Mouse (Mus musculus) G1E (cell line): ENCODE measurements at regions not wholly inside any gene's neighbourhood (a gene's known extent, or its start where the extent isn't known, plus 50 kb on each side); places are given as distances from the start of the nearest gene placed in this dataset.

Source experiments
- ATAC-seq: 2 replicates; pipeline ENCODE4 v1.8.0; 2016; ENCODE audit warnings: mild to moderate bottlenecking; ENCODE audit not compliant: insufficient number of reproducible peaks, poor library complexity, low FRiP score, severe bottlenecking; ENCODE audit errors: extremely low read depth
- DNase-seq: peaks from one replicate; pipeline ENCODE4 v3.0.0; 2012; ENCODE audit warnings: low spot score
- H3K27me3 ChIP-seq: 2 replicates; pipeline ENCODE4 v1.6.1; 2012; ENCODE audit warnings: mild to moderate bottlenecking, low read length, inconsistent platforms; ENCODE audit not compliant: insufficient read depth
- H3K36me3 ChIP-seq: replicated peaks from 2 replicates; pipeline ENCODE3; 2012; ENCODE audit warnings: mild to moderate bottlenecking, inconsistent platforms
- H3K4me1 ChIP-seq: 2 replicates; pipeline ENCODE4 v1.6.1; 2012; ENCODE audit warnings: low read depth, low read length, inconsistent platforms, mixed read lengths; ENCODE audit not compliant: insufficient read depth
- H3K4me3 ChIP-seq: 2 replicates; pipeline ENCODE4 v1.5.1; 2012; ENCODE audit warnings: low read depth, mild to moderate bottlenecking, inconsistent platforms, low read length, moderate library complexity, mixed read lengths
- H3K9me3 ChIP-seq: replicated peaks from 2 replicates; pipeline ENCODE4 v1.6.1; 2012; ENCODE audit warnings: inconsistent platforms
- CTCF ChIP-seq: IDR thresholded peaks from 2 replicates; pipeline ENCODE4 v1.5.1; 2012; ENCODE audit warnings: low read depth, low read length, inconsistent platforms, mixed read lengths
- GATA1 ChIP-seq: IDR thresholded peaks from 2 replicates; pipeline ENCODE4 v1.6.1; 2012; ENCODE audit warnings: borderline replicate concordance, low read length, inconsistent platforms, mixed read lengths
- GATA2 ChIP-seq: IDR thresholded peaks from 2 replicates; pipeline ENCODE4 v1.6.1; 2012; ENCODE audit warnings: low read depth, low read length, inconsistent platforms, borderline replicate concordance
- POLR2AphosphoS5 ChIP-seq: IDR thresholded peaks from 2 replicates; pipeline ENCODE4 v1.6.1; 2012; ENCODE audit warnings: low read depth, low read length, inconsistent platforms; ENCODE audit not compliant: insufficient replicate concordance
- TAL1 ChIP-seq: conservative IDR thresholded peaks from 2 replicates; pipeline ENCODE4 v1.6.1; 2012; ENCODE audit warnings: low read depth, low read length, inconsistent platforms, mixed read lengths

DNA sequence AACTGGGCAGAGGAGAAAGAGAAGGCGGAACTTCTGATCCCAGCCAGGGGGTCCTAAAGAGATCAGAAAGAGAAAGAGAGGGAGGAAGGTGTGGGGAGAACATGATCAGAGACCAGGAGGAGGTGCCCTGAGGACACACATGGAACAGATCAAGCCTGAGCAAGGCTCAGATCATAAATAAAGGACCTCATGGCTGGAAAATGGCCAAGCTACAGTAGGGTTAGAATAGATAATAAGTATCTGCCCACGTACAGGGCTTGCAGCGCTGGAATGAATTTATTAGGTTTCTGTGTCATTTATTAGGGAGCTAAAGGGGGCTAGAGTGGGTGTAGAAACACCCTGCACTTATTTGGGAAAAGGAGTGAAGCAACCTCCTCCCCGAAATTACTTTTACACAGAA, 385.4 kb downstream of the Trim52 start:
- Histone ChIP-seq H3K9me3 (peaks cover 26% of the 10 kb centered on the region), H3K4me3 (no peak overlapping the region), H3K36me3 (no peaks in the 10 kb centered on the region), H3K27me3 (no peaks in the 10 kb centered on the region), H3K4me1 (no peaks in the 10 kb centered on the region)
- TF ChIP-seq POLR2AphosphoS5 (no peak), GATA1 (no peak), CTCF (no peak), TAL1 (no peak), GATA2 (no peak)
- no peak for DNase-seq
- no peak for ATAC-seq

DNA sequence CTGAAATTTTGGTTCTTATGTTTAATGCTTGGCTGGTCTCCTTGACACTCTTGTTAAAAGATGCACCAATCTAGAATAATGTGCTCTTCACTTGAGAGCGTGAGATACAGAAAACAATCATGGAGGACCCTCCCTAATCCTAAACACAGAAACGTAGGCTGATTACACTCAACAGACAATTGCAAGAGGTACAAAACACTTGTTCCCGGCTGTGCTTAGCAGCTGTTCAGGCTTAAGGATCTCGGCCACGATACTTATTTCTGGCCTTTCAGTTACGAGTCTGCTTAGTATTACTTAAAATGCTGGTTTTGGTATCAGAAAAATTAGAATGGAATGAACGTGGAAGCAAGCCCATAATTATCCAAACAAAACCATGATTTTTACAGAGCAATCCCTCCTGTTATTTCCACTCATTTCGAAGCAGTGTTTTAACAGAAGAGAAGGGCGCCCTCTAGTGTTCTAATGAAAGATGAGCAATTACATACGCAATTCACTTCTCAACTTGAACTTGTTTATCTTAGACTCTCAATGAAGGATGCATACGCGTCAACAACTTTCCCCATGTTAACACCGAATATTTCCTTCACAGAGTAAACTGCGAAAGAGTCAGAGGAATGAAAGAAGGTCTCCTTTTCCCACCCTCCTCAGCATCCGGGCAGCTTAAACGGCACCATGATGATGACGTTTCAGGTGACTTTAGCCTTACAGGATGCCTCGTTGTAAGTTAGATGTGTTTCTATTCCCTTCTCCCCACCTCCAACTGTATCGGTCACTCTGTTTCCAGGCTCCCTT, 394.5 kb downstream of the Trim52 start:
- Histone ChIP-seq H3K4me1 (no peaks in the 10 kb centered on the region), H3K36me3 (no peaks in the 10 kb centered on the region), H3K9me3 (peaks cover 17% of the 10 kb centered on the region), H3K27me3 (no peaks in the 10 kb centered on the region), H3K4me3 (no peak overlapping the region)
- no peak for DNase-seq
- ATAC-seq = no peak
- TF ChIP-seq GATA2 (no peak), GATA1 (no peak), CTCF (no peak), TAL1 (no peak)

DNA sequence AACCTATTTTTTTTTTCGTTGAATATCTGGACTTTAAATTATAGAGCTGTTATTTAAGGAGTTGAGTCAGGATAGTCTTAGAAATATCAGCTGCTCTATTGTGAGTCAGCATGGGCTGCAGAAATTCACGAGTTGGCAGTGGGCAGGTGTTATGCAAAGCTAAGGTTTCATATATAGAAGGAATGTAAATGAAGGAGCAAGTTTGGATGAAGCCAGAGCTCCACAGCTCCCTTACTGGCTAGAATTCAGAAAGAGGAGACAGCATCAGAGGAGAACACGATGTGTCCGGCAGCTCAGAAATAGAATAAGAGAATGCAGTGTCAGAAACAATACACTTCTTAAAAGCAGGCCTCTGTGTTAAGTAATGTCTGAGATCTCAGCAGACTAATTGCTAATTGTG, 400.9 kb downstream of the Trim52 start:
- Histone ChIP-seq H3K36me3 (no peaks in the 10 kb centered on the region), H3K4me1 (no peaks in the 10 kb centered on the region), H3K27me3 (no peaks in the 10 kb centered on the region), H3K4me3 (no peak overlapping the region), H3K9me3 (peaks cover 13% of the 10 kb centered on the region)
- TF ChIP-seq GATA2 (no peak), CTCF (no peak), TAL1 (no peak), GATA1 (no peak), POLR2AphosphoS5 (no peak)
- ATAC-seq (no peak), DNase-seq (no peak)

DNA sequence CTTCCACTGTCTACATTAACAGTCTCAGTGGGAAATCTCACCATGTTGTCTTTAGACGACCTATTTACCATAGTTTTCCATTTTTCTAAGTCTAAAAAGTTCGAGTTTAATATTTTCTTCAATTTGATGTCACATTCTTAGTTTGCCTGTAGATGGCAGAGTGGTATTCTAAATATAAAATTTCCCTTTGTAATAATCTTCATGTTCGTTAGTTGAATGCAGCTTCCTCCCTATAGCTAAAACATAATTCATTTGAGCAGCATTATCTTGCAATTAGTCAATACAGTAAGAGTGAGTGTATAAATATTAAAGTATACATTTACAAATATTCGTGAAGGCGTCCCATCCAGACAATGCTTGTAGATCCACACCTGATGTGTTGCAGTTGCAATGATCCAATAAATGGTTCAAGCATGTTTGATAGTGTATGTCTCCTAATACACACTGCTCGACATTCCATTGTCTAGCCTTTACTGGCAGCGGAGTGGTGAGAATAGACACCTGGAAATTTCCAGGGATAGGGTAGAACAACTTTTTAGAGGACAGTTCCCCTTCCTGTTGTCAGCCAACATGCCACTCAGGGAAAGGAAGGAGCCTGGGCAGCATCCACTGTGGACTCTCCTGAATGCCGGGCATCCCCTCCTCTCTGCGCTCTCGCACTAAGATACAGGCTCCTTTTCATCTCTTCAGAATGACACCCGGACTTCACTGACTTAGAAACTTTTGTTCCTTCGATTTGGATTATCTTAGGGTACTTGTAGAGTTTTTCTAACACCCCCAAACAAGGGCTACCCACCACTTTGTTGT, 412.8 kb downstream of the Trim52 start:
- Histone ChIP-seq H3K9me3 (peaks cover 19% of the 10 kb centered on the region), H3K4me1 (no peaks in the 10 kb centered on the region), H3K4me3 (no peak overlapping the region), H3K36me3 (no peaks in the 10 kb centered on the region), H3K27me3 (no peaks in the 10 kb centered on the region)
- no peak for TF ChIP-seq GATA1
- ATAC-seq = no peak
- DNase-seq = no peak

DNA sequence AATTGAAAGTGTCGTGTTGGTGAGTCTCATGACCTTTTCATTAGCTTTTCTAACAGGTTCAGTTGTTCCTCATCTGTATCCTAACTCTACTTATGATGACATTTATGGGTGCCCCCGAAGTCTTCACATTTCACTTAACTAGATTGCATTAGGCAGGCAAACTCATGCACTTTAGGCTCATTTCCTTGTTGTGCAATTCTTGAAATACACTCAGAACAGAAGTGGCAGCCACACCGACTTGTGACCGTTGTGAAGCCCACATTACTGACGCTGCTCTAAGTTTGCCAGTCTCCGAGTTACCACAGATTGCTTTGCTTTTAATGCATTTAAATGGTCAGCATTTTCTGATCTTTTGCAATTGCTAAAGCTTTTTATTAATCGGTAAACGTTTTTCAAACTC, 414.8 kb downstream of the Trim52 start:
- no peaks in the 10 kb centered on the region for H3K4me1 ChIP-seq
- no peak overlapping the region for H3K4me3 ChIP-seq
- no peak for ATAC-seq
- no peak for TF ChIP-seq CTCF
- TF ChIP-seq POLR2AphosphoS5 = no peak
- no peak for TF ChIP-seq TAL1
- TF ChIP-seq GATA2 = no peak
- no peak for TF ChIP-seq GATA1
- peaks cover 19% of the 10 kb centered on the region for H3K9me3 ChIP-seq
- DNase-seq = no peak
- no peaks in the 10 kb centered on the region for H3K36me3 ChIP-seq
- H3K27me3 ChIP-seq = no peaks in the 10 kb centered on the region

DNA sequence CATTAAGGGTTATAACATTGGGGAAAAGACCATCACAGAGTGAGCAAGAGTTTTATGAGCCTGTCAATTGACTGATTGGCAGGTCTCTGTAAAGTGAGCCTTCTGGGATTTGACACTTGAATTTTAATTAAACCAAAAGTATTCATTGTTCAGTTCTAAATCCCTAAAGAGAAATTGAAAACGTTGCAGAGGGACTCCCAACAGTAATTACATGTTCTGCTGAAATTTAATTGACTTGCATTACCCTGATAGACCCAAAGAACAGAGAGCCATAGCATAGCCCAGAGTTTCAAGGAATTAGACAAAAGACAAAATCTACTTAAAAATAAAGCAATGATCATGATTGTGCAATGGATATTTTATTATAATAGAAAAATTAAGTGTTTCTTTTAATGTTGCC, 444.2 kb downstream of the Trim52 start:
- ATAC-seq = no peak
- peaks cover 16% of the 10 kb centered on the region for H3K9me3 ChIP-seq
- TF ChIP-seq GATA2 (no peak), GATA1 (no peak), TAL1 (no peak), CTCF (no peak), POLR2AphosphoS5 (no peak)

More for the DNA sequence above, 444.2 kb downstream of the Trim52 start:
- no peak for DNase-seq
- no peaks in the 10 kb centered on the region for H3K36me3 ChIP-seq
- H3K4me3 ChIP-seq = no peak overlapping the region
- no peaks in the 10 kb centered on the region for H3K27me3 ChIP-seq
- no peaks in the 10 kb centered on the region for H3K4me1 ChIP-seq
